In the genomic region with DNA sequence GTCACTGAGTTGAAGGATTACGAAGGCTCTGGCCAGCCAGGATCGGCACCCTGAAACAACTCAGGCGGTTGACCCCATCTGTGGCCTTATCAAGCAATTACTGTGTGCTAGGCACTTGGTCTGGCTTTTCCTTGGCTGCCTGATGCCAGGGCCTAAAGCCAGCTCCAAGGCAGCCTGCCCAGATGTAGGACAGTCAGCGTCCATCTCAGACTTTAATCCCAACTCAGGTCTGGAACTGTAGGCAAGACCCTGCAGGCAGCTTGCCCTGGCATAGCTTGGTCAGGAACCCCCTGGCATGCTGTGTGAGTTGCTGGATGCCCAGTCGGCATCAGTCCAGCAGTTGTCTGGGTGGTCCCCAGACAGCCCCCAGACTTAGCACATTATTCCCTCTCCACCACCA, we compare ENCODE assay signal across 10 mouse cellular contexts. TPM values are rescaled to one million over a fixed set of nuclear protein-coding genes. Genes with fewer than 3 reads are reported as not detected.
DNase-seq lines count a peak whose midpoint lies in the region; ATAC-seq lines count a peak whose summit lies in the region.
"Had no signal": no experiment of that assay in that cellular context is flagged by ENCODE, and none has a peak within 500 bp of the region (broad histone marks: within the 10 kb centered on the region; RNA-seq: fewer than 3 reads in every experiment).

No protein-coding gene starts in this region.

- H3K4me3 ChIP-seq in hindbrain, embryonic 13.5 days: no peak overlapping the region
- H3K4me3 ChIP-seq in hindbrain, embryonic 11.5 days (ENCODE audit: low read depth, low read length): no peak overlapping the region
- peak overlapping the region; percentile 41 for H3K4me3 ChIP-seq in intestine, embryonic 15.5 days (replicated peaks)

- peaks cover 63% of the 10 kb centered on the region for H3K36me3 ChIP-seq in hindbrain, embryonic 13.5 days
- no peaks in the 10 kb centered on the region for H3K36me3 ChIP-seq in hindbrain, embryonic 11.5 days (ENCODE audit: control insufficient read depth, insufficient read depth, low read length)
- H3K36me3 ChIP-seq in intestine, embryonic 15.5 days: peaks cover 10% of the 10 kb centered on the region

- DNase-seq in hindbrain, embryonic 11.5 days (ENCODE audit: low spot score): no peak
- peak; percentile 36 for DNase-seq in MN1 (ENCODE audit: low spot score)
- peak; percentile 59 for DNase-seq in gastrocnemius, postnatal 10 days
- DNase-seq in frontal cortex, postnatal 36 days (ENCODE audit: low spot score in 2 of 2): no peak
- DNase-seq: spleen, adult 18-20 months had no signal

- no peaks in the 10 kb centered on the region for H3K9me3 ChIP-seq in hindbrain, embryonic 13.5 days
- H3K9me3 ChIP-seq in hindbrain, embryonic 11.5 days (ENCODE audit: control insufficient read depth, low read length): no peaks in the 10 kb centered on the region
- H3K9me3 ChIP-seq in intestine, embryonic 15.5 days: no peaks in the 10 kb centered on the region
- H3K9me3 ChIP-seq: midbrain, embryonic 12.5 days had no signal

- H3K4me1 ChIP-seq in hindbrain, embryonic 13.5 days (replicated peaks): peaks cover 57% of the 10 kb centered on the region
- peaks cover 4% of the 10 kb centered on the region; the same call in 1 of the 2 replicates for H3K4me1 ChIP-seq in hindbrain, embryonic 11.5 days (replicated peaks; ENCODE audit: control insufficient read depth, insufficient read depth, low read length)
- H3K4me1 ChIP-seq in intestine, embryonic 15.5 days (replicated peaks): peaks cover 26% of the 10 kb centered on the region

- 83% methylated on average over 5 of the region's 5 CpGs for WGBS in hindbrain, embryonic 13.5 days
- 90% methylated on average over 5 of the region's 5 CpGs for WGBS in hindbrain, embryonic 11.5 days
- WGBS in intestine, embryonic 15.5 days: 77% methylated on average over 5 of the region's 5 CpGs

- H3K9ac ChIP-seq in hindbrain, embryonic 13.5 days: peak overlapping the region; percentile 67; the same call in 1 of the 2 replicates
- no peak overlapping the region for H3K9ac ChIP-seq in hindbrain, embryonic 11.5 days (ENCODE audit: low read depth, low read length)
- H3K9ac ChIP-seq in intestine, embryonic 15.5 days: 0 out of 2 replicates have a peak overlapping the region, but pooled peaks have one; percentile 20

- no peak for ATAC-seq in hindbrain, embryonic 13.5 days (ENCODE audit: low FRiP score)
- no peak for ATAC-seq in hindbrain, embryonic 11.5 days (ENCODE audit: low FRiP score)
- ATAC-seq in intestine, embryonic 15.5 days: no peak
- no peak for ATAC-seq in frontal cortex, adult (ENCODE audit: low TSS enrichment)
- ATAC-seq in megakaryocyte progenitor cell, adult 5-6 weeks (replicated peaks; ENCODE audit: poor library complexity): no peak

- peak overlapping the region; percentile 48 for H3K4me2 ChIP-seq in hindbrain, embryonic 13.5 days
- H3K4me2 ChIP-seq in hindbrain, embryonic 11.5 days (replicated peaks; ENCODE audit: low read depth, low read length): no peak overlapping the region
- peak overlapping the region; percentile 68 for H3K4me2 ChIP-seq in intestine, embryonic 15.5 days (replicated peaks)

- 0 out of 2 replicates have a peak, but pooled peaks cover 3% of the 10 kb centered on the region for H3K27me3 ChIP-seq in hindbrain, embryonic 13.5 days
- H3K27me3 ChIP-seq in hindbrain, embryonic 11.5 days (ENCODE audit: control insufficient read depth, insufficient read depth, low read length): no peaks in the 10 kb centered on the region
- H3K27me3 ChIP-seq in intestine, embryonic 15.5 days (replicated peaks): no peaks in the 10 kb centered on the region

- H3K27ac ChIP-seq in hindbrain, embryonic 13.5 days: no peak overlapping the region
- H3K27ac ChIP-seq in hindbrain, embryonic 11.5 days (ENCODE audit: low read depth, low read length): no peak overlapping the region
- H3K27ac ChIP-seq in intestine, embryonic 15.5 days: no peak overlapping the region

RNA-seq across cellular contexts. Expression of a gene that starts 29.3 kb away (rescaled TPM):
- 116 and 119 TPM in 2 replicates for polyA plus RNA-seq in hindbrain, embryonic 13.5 days (2015; fragmentation: Nextera tagmentation; extraction: Ambion mirVana)
- 113 and 116 TPM in 2 replicates for polyA plus RNA-seq in hindbrain, embryonic 11.5 days (2014; fragmentation: Nextera tagmentation; extraction: Ambion mirVana)
- 10 to 100 TPM; 40.1 to 55.2 TPM for total RNA-seq in gastrocnemius, postnatal 10 days (2021)
- polyA plus RNA-seq in intestine, embryonic 15.5 days (2015; fragmentation: Nextera tagmentation; extraction: Ambion mirVana): 87.2 and 103 TPM in 2 replicates
- total RNA-seq in megakaryocyte progenitor cell, adult 5-6 weeks (2015): 20.4 and 25.9 TPM in 2 replicates
- total RNA-seq in megakaryocyte progenitor cell, adult 5-6 weeks (2017): 11.0 and 14.2 TPM in 2 replicates

RNA-seq across cellular contexts. Expression of a gene that starts 37.1 kb away (rescaled TPM):
- 30.4 and 35.6 TPM in 2 replicates for polyA plus RNA-seq in hindbrain, embryonic 13.5 days (2015; fragmentation: Nextera tagmentation; extraction: Ambion mirVana)
- polyA plus RNA-seq in hindbrain, embryonic 11.5 days (2014; fragmentation: Nextera tagmentation; extraction: Ambion mirVana): 40.0 and 45.2 TPM in 2 replicates
- total RNA-seq in gastrocnemius, postnatal 10 days (2021): 10 to 100 TPM; 37.3 to 38.0 TPM
- 31.1 and 31.2 TPM in 2 replicates for polyA plus RNA-seq in intestine, embryonic 15.5 days (2015; fragmentation: Nextera tagmentation; extraction: Ambion mirVana)
- total RNA-seq in megakaryocyte progenitor cell, adult 5-6 weeks (2015): 20.7 and 23.9 TPM in 2 replicates
- 20.0 and 26.5 TPM in 2 replicates for total RNA-seq in megakaryocyte progenitor cell, adult 5-6 weeks (2017)

Comparison
In these comparisons a context has a peak if more than half of its experiments do, and no peak if none do; other contexts are left out.
1. DNase-seq: peak in MN1 (single experiment) and gastrocnemius, postnatal 10 days (single experiment); none in hindbrain, embryonic 11.5 days (single experiment) and frontal cortex, postnatal 36 days (0 of 2).